Mouse (Mus musculus) lung, postnatal 25 days (tissue): Measurements from ENCODE around the gene E130114P18Rik.

Experiments used
- DNase-seq: peaks from one replicate; pipeline ENCODE4 v3.0.0; 2022; ENCODE audit warnings: low spot score

Gene E130114P18Rik

DNA sequence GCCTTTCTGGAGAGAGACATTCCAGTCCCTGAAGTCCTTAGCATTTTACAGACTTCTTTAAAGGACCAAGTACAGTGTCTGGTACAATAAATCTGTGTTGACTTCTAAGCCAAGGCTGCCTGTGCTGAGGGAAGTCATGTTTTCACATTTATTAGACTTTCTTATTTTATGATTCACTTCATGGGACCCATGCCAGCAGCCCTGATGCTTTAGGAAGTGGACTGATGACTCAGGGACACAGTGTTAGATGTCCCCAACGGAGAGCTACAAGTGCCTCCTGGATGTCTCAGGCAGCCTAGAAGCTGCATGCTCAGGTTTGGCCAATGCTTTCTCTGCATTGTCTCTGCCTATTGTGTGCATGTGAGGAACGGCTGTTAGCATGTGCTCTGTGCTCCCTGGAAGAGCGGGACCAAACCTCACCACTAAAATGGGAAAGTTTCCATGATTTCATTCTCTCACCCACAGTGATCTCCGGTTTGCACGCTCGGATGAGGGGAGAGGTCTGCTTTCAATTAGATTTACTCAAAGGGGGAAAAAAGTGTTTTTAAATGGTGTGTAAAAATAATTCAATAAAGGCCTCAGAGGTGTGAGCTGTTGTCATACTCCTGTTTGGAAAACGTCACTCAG lies 82.4 kb downstream of the E130114P18Rik start:
- no peak for DNase-seq

DNA sequence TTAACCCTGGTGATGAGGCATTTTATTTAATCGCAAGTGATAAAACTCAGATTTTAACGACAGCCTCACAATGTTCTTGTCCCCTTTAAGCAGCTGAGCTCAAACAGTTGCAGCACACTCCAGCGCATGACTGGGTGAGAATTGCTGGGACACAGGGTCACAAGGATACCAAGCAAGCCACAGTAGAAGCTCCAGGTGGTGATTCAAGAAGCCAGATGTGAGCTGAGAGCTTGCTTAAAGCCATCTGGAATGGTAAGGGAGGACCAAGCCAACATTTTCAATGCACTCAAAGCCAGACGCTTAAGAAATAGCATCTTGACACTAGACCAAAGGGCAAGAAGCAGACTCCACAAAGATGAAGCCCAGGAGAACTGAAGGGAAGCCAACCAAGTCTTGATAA lies 83.9 kb downstream of the E130114P18Rik start:
- peak; percentile 50 for DNase-seq

DNA sequence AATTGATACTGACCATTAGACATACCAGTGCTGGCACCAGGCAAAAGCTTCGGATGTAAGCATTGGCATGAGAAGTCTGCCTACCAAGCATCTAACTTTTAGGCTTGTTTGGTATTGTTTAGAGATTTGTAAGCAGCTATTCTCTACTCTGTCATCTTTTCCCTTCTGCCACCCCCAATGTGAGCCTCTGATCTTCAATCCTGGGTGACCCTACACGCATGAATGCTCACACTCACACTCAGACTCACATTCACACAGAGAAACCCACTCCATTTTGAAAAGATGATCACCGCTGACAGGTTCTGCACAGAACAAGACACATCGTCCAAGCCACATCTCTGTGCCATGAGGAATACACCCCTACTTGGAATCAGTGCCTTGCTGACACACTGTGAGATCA lies 84.8 kb downstream of the E130114P18Rik start:
- no peak for DNase-seq

DNA sequence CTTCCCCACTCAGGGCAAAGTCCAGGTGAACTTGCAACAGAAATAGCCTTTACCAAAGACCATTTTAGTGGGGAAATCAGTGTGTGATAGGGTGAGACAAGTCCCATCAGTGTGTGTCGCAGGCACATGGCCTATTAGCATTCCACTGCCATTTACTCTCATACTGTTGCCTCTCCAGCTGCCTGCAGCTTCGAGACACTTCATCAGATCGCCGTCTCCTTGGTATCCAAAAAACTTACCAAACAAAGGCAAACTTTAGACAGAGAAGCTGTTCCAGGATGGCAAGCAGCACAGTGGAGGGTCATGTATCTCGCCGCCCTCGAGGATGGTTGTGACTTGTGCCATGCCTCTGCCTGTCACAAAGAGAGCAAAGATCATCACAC lies 87.5 kb downstream of the E130114P18Rik start:
- DNase-seq, result peak; percentile 46

DNA sequence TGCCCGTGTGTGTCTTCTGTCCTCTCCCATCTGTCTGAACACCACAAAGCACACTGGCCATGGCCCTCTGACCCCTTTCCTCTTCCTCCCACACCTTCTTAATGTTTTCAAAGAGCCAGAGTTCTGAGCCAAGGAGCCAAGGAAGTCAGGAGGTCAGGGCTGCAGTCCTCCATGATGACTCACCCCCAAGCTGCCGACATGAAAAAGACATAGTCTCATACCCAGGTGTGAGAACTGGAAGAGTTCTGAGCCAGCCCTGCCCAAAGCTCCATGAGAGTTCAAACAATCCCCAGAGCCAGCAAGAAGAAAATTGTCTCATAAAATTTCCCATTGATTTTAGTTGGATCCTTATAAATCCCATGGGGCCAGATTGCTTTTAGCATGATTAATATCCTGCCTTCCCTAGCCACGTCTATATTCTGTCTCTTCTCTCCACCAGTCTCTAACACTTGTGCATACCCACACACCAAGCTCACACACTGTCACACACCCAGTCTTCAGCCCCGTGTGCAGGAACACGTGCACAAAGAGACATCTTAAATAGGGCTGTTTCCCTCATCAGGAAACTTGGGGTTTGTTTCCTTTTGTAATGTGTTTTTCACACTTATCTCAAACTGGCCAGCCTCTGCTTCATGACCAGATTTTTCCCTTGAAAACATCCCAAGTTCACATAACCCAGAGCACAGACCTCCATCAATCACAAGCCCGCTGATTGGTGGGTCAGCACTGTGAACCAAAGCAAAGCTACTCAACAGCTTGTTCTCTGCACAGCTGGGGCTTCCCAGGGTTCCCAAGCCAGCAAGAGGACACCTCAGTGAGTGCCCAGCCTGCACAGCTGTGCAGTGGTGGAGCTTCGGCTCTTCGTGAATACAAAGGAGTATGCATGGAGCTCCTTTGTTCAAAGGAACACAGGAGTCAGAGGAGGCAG lies 88.2 kb downstream of the E130114P18Rik start:
- DNase-seq, result peak; percentile 69

DNA sequence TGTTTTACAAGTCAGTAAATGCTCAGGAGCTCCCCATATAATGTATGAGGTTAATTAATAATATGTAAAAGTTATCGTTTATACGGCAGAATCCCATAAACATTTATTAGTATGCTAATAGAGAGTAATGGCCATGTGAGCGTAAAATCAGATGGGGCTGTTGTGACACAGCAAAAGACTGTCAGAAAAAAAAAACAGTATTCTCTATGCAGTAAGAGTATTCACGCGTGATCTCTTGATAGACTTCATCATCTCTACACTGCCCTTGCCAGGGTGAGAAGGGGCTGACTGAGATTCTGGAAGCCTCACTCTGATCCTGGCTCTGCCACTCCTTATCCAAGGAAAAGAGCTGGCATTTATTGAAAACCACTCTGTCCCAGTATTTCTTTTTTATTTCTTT lies 91.9 kb downstream of the E130114P18Rik start:
- DNase-seq, result no peak

DNA sequence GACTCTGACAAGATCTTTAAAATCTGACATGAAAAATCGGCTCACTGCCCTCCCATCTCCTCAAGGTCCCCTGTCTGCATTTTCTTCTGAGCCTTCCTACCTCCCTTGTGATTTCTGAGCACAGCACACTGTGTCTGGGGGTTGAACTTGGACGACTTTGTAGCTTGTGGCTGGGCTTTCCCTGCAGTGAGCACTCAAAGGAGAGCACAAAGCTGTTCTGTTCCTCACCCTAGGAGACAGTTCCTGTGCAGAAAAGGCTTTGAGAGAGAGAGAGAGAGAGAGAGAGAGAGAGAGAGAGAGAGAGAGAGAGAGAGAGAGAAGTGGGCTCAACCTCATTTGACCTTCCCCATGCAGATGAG lies 101.3 kb downstream of the E130114P18Rik start:
- no peak for DNase-seq

DNA sequence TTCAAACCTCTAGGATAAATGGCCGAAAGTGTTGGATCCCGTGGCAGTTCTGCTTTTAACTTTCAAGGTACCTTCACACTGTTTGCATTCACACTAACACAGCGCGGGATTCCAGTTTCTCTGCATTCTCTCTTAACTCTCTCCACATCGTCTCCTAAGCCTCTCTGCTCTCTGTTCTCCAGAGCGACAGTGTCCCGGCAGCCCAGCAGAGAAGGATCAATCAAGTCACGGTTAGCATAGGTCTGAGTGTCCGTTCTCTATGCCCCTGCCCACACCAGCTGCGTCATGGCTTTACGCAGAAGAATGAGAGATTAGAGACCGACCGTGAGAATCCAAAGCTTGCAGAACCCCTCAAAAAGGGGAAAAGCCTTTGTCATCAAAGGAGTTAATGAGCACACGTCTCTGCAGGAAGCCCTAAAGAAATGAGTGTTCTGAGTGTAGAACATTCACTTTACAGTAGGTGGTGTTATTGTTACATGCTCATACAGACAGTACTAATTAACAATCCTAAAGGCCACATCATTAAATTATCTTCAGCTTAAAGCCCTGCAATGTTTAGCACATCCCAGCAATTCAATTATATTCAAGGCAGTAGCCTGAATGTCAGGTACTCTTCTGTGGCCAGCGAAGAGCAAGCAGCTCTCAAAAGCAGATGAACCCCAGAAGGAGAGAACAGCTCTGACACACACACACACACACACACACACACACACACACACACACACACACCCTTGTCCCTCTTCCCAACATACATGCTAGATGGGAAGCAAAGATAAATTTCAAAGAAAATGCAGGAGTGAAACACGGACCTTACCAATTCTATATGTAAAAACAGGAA lies 101.9 kb downstream of the E130114P18Rik start:
- DNase-seq, result no peak

DNA sequence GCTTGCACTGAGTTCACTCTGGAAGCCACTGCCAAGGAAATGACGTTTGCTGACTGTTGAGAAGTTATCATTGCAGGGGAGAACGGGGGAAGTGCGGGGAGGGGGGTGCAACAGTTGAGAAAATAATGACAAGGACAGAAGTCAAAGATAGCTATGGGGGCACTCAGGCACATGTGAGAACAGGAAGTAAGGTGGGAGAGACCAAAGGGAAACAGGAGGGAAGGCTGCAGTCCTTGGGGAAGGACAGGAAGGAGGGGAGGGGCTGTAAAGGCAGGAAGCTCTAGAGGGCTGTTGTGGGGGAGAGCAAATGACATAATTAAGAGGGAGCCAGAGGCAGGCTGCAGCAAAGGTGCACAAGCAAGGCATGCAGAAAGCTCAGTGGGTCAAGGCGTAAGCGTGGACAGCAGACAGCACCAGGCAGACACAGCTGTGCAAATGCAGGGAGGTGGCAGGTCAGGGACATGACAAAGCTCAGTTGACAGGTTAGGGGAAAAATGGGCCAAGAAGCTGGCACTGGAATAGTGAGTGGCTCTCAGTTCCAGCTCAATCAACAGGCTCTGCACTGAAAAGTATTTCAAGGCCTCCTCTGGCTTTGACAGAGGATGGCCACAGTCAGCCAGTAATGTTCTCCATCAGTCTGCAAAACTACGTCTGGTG lies 103.9 kb downstream of the E130114P18Rik start:
- no peak for DNase-seq

DNA sequence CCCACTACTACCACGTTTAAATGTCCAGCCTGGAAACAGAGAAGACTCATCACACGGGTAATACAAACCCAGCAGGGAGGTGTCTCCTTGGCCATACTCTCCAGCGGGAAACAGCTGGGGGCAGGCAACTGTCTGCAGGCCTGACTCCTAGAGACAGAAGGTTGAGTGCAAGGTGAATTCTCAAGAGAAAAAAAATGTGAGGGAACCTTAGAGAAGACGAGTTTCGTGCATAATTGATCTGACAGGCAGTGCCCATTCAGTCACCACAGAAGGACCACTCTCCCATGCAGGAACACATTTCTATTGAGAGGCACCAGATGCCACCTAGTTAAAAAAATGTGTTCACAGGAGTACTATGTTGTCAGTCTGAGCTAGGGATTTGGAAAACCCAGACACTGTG lies 105.4 kb downstream of the E130114P18Rik start:
- no peak for DNase-seq

DNA sequence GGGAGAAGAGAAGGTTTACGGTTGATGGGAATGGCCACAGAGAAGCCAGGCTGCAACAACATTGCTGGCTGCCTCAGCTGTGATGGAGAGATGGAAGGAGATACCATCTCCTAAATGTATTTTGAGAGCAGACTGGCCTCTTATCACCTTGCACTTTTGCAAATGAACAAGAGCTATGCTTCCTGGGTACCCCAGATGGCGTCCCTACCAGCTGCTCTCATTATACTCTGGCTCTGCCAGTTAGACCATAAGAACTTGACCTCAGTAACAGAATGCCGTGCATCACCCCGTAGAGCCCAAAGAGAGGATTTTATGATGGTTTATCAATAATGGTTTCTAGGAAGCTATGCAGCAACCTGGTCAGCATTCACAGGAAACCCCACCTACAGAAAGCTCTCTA lies 106.0 kb downstream of the E130114P18Rik start:
- no peak for DNase-seq

DNA sequence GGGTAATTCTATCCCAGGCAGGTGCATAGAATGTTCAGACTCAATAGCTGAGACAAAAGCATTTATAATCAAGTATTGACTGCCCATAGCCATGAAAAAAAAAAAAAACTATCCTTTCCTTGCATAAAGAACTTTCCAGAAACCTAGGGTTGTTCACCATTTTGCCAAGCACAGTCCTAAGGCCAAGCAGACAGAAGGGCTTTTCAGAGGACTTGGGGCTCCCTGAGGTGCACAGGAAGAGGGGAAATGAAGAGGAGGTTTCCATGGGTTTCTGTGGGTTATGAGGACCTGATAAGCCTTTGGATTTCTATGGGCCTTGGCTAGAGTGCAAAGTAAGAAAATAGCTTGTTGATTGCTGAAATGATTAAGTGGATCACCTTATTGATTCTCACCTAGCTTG lies 107.5 kb downstream of the E130114P18Rik start:
- DNase-seq, result no peak

DNA sequence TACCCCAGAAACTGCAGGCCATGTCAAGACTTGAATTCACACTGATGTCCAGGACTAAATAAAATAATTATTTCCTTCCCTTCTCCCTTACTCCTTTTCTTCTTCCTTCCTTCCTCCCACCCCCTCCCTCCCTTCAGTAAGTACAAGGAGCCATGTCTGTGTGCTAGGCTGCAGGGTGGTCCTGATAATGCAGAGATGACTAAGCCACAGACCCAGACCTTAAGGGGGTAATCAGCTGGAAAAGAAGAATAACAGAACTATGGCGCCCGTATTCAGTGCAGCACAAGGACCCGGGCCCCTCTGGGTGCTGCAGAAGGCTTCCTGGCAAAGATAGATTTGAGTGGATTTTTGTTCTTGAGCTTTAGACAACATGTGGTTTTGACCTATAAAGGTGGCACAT lies 108.1 kb downstream of the E130114P18Rik start:
- DNase-seq, result no peak

DNA sequence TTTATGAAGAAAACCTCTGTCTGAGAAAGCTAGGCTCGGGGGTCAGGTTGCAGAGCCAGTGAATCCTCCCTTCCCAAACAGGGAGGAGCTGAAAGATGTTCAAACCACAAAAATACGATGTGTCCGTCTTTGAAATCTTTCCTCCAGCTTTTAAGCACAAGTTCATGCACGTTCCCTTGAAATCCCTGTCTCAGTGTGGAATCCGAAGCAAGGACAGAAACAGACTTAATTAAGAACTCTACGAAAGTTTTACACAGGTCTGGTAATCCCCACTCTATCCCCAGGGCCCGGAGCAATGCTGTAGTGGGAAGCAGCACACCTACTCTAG lies 112.5 kb downstream of the E130114P18Rik start:
- no peak for DNase-seq

DNA sequence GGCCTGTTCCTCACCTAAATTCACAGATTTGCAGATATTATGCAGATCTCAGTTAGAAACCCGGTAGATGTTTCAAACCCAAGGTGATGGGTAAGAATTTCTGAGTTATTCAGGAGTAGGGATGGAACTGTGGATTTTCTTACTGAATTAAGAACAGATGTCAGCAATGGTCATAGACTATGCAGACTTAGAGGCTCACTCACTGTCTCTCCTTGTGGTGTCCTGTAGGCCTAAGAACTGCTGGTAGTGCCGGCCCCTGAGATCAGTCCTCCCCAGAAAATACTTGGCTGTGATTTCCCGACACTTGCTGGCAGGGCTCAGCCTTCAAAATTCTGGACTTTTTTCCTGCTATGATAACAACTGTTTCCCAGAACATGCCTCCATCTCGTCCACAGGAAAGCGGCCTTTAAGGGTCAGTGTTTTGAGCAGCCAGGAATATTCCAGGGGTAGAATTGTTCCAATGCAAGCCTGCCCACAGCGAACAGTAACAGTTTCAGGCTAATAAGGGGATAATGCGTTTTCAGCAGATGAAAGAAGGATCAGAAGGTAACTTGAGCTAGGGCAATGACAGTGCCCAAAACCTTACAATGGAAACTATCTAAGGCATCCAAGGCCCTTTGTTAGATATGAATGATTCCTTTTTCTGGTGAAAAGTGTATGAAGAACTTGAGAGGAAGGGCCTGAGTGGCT lies 113.0 kb downstream of the E130114P18Rik start:
- DNase-seq, result peak; percentile 7

DNA sequence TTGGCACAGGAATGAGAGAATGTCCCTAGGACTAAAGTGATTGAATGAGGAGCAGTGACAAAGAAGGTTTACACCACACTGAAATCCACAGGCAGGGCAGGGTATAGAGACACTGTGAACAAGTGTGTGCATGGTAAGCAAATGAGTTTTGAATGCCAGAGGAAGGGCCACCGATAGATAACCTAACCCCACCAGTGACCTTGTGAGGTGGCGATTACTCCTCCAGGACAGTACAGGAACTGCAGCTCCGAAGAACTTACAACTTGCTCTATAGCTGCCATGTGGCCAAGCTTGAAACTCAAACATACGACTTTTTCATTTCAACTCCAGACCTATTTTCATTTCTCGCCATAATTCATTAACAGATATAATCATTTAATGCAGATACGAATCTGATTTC lies 114.0 kb downstream of the E130114P18Rik start:
- DNase-seq, result no peak

DNA sequence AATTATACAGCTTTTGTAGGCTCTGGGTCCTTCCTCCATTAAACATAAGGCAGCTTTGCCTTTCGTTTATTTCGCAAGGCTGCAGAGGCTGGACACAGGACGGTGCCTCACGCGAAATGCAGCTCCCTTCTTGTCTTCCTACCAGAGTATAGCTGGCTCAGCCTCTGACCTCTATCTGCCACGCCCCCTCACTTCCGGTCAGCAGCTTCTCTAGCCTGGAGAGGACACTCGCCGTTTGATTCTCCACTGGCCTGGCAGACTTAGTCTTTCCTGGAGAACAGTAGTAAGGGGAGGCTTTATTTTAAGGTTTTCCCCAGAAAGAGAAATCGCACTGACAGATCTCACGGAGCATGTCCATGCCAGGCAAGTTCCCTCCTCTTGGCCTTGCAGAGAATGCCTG lies 115.0 kb downstream of the E130114P18Rik start:
- DNase-seq, result peak; percentile 18

DNA sequence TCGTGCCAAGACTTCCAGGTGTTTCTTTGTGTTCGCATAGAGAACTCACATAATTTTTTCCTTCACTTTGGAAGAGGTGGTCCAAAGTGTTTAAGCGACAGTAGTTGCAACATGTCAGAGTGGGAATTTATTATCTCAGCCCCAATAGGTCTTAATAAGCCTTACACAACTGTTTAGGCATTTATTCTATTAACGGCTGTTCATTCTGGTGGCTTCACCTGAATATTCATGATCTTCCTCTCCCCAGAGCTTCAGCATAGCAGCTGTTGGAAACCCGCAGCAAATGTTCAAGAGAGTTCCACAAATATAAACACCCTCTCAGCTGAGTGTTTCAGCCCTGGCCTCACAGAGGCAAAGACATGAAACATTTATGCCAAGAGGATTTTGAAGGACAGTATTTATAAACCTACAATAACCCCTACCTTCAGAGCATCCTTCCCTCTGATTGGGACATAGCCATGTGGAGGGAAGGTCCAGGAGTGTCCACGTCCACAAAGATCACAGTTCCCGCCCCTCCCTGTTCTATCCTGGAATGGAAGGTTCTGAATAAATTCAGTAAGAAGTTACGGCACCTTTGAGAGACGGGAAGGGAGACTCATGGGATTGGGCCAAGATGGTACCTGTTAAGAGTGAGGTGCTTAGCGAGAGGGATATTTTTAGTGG lies 116.1 kb downstream of the E130114P18Rik start:
- DNase-seq, result no peak

DNA sequence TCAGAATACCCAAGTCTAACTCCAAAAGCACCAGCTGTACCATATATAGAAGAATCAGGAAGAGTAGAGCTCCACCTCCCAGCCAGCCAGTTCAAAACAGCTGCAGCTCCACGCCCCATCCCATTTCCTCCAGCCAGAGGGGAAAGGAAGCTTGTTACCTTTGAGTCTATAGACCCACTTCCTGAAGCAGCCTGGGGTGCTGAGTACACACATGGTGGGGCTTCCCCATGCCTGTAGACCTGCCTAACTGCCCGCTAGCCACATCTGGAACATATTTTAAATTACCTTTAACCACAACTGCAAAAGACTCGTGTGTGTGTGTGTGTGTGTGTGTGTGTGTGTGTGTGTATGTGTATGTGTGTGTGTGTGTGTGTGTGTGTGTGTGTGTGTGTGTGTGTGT lies 120.3 kb downstream of the E130114P18Rik start:
- peak; percentile 8 for DNase-seq

DNA sequence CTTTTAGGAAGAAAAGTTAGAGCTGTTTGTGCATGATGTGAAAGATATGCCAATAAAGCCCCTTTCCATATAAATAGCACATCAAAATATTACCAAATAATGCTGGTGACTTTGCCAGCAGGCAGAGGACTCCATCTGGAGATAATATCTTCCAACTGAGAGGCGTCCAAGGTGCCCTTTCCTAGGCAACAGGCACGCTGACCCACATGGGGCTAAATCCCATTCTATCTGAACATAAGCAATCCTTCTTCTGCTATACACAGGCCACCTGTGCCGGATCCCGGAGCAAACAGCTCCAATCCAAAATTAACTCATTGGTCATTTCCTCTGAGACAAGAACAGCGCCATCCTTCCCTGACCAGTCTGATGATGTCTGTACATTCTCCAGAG lies 128.3 kb downstream of the E130114P18Rik start:
- no peak for DNase-seq
